Mouse (Mus musculus) limb, embryonic 13.5 days (tissue): ENCODE measurements around the gene Mipep. TPM values are rescaled to one million over a fixed set of nuclear protein-coding genes. Genes with fewer than 3 reads are reported as not detected.
A peak's percentile ranks its signal among the peaks of the same experiment; 100 is the strongest.

Experiments used
- ATAC-seq: fragments of 200-750 bp; cut with Nextera tagmentation; 2 replicates; pipeline ENCODE4 v1.8.0; 2017; ENCODE audit warnings: low read depth, moderate number of reproducible peaks, moderate TSS enrichment; ENCODE audit not compliant: low FRiP score
- H3K27ac ChIP-seq: fragments of 300-500 bp; sonication (generic); 2 replicates; pipeline ENCODE4 v1.5.1; 2015; ENCODE audit warnings: inconsistent platforms, mild to moderate bottlenecking, moderate library complexity
- H3K27me3 ChIP-seq: fragments of 300-500 bp; sonication (generic); 2 replicates; pipeline ENCODE4 v1.6.1; 2015; ENCODE audit warnings: mild to moderate bottlenecking, inconsistent platforms
- H3K36me3 ChIP-seq: fragments of 300-500 bp; sonication (generic); 2 replicates; pipeline ENCODE4 v1.6.1; 2015; ENCODE audit warnings: inconsistent platforms, mild to moderate bottlenecking, moderate library complexity
- H3K4me1 ChIP-seq: fragments of 300-500 bp; sonication (generic); 2 replicates; pipeline ENCODE4 v1.6.1; 2015; ENCODE audit warnings: inconsistent platforms
- H3K4me2 ChIP-seq: fragments of 300-500 bp; sonication (generic); replicated peaks from 2 replicates; pipeline ENCODE4 v1.6.1; 2015; ENCODE audit warnings: inconsistent platforms, mild to moderate bottlenecking, moderate library complexity
- H3K4me3 ChIP-seq: fragments of 300-500 bp; sonication (generic); 2 replicates; pipeline ENCODE4 v1.5.1; 2015; ENCODE audit warnings: moderate library complexity, mild to moderate bottlenecking, inconsistent platforms
- H3K9ac ChIP-seq: fragments of 300-500 bp; sonication (generic); 2 replicates; pipeline ENCODE4 v1.6.1; 2015; ENCODE audit warnings: mild to moderate bottlenecking, inconsistent platforms
- H3K9me3 ChIP-seq: fragments of 300-500 bp; sonication (generic); 2 replicates; pipeline ENCODE4 v1.6.1; 2016; ENCODE audit warnings: inconsistent platforms
- WGBS: fragments of 180-500 bp; shearing (Covaris S2); methylation state at CpG from one replicate; pipeline ENCODE4 v1.1.7; 2015; 5-methylcytosine and 5-hydroxymethylcytosine counted together
- polyA plus RNA-seq: library from polyadenylated mRNA; unstranded; fragments of >200 nt; fragmentation: Nextera tagmentation; extraction: Ambion mirVana; gene quantifications from 2 replicates; pipeline ENCODE4 v1.2.1, GENCODE M21; 2015

The Mipep gene
- polyA plus RNA-seq, 1 experiment from 2014 or later, result 18.4 TPM

- Histone ChIP-seq H3K9me3 (no peaks in the 10 kb centered on the region), H3K4me1 (no peaks in the 10 kb centered on the region; the same call in 1 of the 2 replicates), H3K27ac (no peak overlapping the region), H3K4me2 (no peak overlapping the region), H3K27me3 (no peaks in the 10 kb centered on the region), H3K36me3 (peaks cover 57% of the 10 kb centered on the region), H3K4me3 (no peak overlapping the region), H3K9ac (no peak overlapping the region)
- ATAC-seq, result no peak
- WGBS, result 87% methylated on average over 14 of the region's 14 CpGs
Measured at GRCm38 (mm10) chr14:60850101-60850500, 65.7 kb downstream of the Mipep start.

DNA sequence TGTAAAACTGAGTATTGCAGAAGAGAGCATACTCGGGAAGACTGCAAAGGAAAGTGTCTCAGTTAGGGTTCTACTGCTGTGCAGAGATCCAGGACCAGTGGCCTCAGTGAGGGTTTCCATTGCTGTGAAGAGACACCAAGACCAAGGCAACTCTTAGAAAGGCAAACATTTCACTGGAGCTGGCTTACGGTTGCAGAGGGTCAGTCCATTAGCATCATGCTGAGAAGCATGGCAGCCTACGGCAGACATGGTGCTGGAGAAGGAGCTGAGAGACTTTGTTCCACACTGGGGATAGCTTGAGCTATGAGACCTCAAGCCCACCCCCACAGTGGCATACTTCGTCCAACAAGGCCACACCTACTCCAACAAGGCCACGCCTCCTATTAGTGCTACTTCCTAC, 67.3 kb downstream of the Mipep start:
- no peak overlapping the region for H3K4me2 ChIP-seq
- 84% methylated on average over 5 of the region's 5 CpGs for WGBS
- H3K27me3 ChIP-seq, result no peaks in the 10 kb centered on the region
- no peak overlapping the region for H3K9ac ChIP-seq
- peaks cover 5% of the 10 kb centered on the region; the same call in 1 of the 2 replicates for H3K4me1 ChIP-seq
- no peaks in the 10 kb centered on the region for H3K9me3 ChIP-seq
- H3K36me3 ChIP-seq, result peaks cover 57% of the 10 kb centered on the region
- ATAC-seq, result no peak
- no peak overlapping the region for H3K4me3 ChIP-seq
- H3K27ac ChIP-seq, result no peak overlapping the region

DNA sequence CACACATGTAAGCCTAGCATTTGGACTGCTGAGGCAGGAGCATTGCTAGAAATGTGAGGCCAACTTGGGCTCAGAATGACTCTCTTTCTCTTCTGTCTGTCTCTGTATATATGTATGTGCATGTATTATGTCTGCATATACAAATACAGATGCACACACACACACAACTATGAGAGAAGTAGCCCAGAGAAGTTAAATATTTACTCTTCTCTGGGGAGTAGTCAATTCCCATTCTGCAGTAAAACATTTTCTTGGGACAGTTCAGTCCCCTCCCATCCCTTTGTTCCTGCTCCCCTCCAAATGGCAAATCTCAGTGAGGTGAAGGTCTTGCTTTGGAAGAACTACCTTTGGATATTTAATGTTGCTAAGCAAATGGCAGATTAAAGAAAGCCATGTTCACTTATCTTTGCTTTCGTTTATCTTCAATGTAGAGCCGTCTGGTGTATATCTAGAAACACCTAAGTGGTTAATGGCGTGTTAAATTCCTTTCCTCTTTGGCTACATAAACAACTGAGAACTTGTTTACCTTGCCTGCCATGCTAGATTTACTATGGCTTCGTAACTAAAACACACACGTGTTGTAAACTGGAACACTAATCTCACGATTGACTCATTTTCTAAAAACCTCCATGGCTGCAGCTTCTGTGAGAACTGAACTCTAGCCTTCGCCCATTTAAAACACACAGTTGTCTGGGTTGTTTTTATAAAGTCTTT, 72.0 kb downstream of the Mipep start:
- Histone ChIP-seq H3K4me2 (no peak overlapping the region), H3K9ac (no peak overlapping the region), H3K4me3 (no peak overlapping the region), H3K27ac (0 out of 2 replicates have a peak overlapping the region, but pooled peaks have one; percentile 15), H3K27me3 (no peaks in the 10 kb centered on the region), H3K4me1 (peaks cover 12% of the 10 kb centered on the region; the same call in 1 of the 2 replicates), H3K36me3 (peaks cover 22% of the 10 kb centered on the region), H3K9me3 (no peaks in the 10 kb centered on the region)
- no peak for ATAC-seq
- 27% methylated on average over 7 of the region's 7 CpGs for WGBS

- Histone ChIP-seq H3K9ac (no peak overlapping the region), H3K4me1 (peaks cover 12% of the 10 kb centered on the region; the same call in 1 of the 2 replicates), H3K9me3 (no peaks in the 10 kb centered on the region), H3K27me3 (no peaks in the 10 kb centered on the region), H3K4me2 (no peak overlapping the region), H3K27ac (0 out of 2 replicates have a peak overlapping the region, but pooled peaks have one; percentile 15), H3K36me3 (peaks cover 16% of the 10 kb centered on the region), H3K4me3 (no peak overlapping the region)
- no peak for ATAC-seq
- WGBS, result 42% methylated on average over 7 of the region's 7 CpGs
Measured at GRCm38 (mm10) chr14:60856913-60857300, 72.5 kb downstream of the Mipep start.

GRCm38 (mm10) chr14:60863396-60863795, 79.0 kb downstream of the Mipep start:
- no peak overlapping the region for H3K4me3 ChIP-seq
- H3K9me3 ChIP-seq, result no peaks in the 10 kb centered on the region
- no peak overlapping the region for H3K27ac ChIP-seq
- no peaks in the 10 kb centered on the region for H3K27me3 ChIP-seq
- no peaks in the 10 kb centered on the region for H3K36me3 ChIP-seq
- no peak for ATAC-seq
- no peak overlapping the region for H3K4me2 ChIP-seq
- 16% methylated on average over 3 of the region's 3 CpGs for WGBS
- H3K4me1 ChIP-seq, result peaks cover 35% of the 10 kb centered on the region
- no peak overlapping the region for H3K9ac ChIP-seq

GRCm38 (mm10) chr14:60866399-60866798, 82.0 kb downstream of the Mipep start:
- peak; percentile 38; the same call in 1 of the 2 replicates for ATAC-seq

DNA sequence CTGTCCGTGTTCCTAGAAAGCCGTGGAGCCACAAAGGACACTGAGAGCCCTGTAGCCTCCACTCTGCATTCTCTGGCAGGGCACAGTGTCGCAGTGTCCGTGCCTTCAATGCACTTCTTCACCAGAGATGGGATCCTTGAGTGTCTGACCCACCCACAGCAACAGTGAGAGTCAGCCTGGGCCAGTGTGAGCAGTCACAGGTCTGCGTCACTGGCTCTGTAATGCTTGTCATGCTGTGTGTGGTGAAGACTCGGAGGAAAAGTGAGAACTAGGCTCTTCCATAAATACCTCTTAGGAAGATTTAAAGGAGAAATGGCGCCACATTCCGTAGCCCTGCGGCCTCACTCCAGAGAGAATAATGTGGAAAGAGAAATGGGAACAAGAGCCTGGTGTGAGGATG, 84.0 kb downstream of the Mipep start:
- no peaks in the 10 kb centered on the region for H3K9me3 ChIP-seq
- no peak overlapping the region for H3K4me3 ChIP-seq
- no peak overlapping the region for H3K27ac ChIP-seq
- no peak for ATAC-seq
- H3K4me2 ChIP-seq, result no peak overlapping the region
- H3K9ac ChIP-seq, result no peak overlapping the region
- peaks cover 48% of the 10 kb centered on the region for H3K4me1 ChIP-seq
- H3K27me3 ChIP-seq, result no peaks in the 10 kb centered on the region
- peaks cover 22% of the 10 kb centered on the region; the same call in 1 of the 2 replicates for H3K36me3 ChIP-seq
- WGBS, result 36% methylated on average over 9 of the region's 9 CpGs

More at GRCm38 (mm10) chr14:60866399-60866798, 82.0 kb downstream of the Mipep start:
- Histone ChIP-seq H3K27me3 (no peaks in the 10 kb centered on the region), H3K9ac (no peak overlapping the region), H3K4me2 (no peak overlapping the region), H3K9me3 (no peaks in the 10 kb centered on the region), H3K4me1 (peaks cover 42% of the 10 kb centered on the region), H3K4me3 (no peak overlapping the region), H3K27ac (no peak overlapping the region), H3K36me3 (peaks cover 8% of the 10 kb centered on the region; the same call in 1 of the 2 replicates)
- 30% methylated on average over 11 of the region's 11 CpGs for WGBS

DNA sequence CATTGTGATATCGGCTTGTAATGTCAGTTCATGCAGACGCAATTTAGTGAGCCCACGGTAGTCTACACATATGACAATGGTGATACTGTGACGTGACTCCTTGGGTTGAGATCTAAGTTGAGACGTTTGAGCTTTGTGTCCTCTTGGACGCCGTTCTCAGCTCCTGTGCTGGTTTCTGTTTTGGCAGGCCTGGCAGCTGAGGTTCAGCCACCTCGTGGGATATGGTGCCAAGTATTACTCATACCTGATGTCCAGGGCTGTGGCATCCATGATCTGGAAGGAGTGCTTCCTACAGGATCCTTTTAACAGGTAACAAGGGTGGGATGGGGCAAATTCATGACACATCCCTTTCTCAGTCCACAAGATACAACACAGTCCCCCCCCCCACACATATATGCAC, 87.5 kb downstream of the Mipep start:
- Histone ChIP-seq H3K27me3 (no peaks in the 10 kb centered on the region), H3K36me3 (peaks cover 26% of the 10 kb centered on the region; the same call in 1 of the 2 replicates), H3K4me3 (no peak overlapping the region), H3K9me3 (no peaks in the 10 kb centered on the region), H3K9ac (no peak overlapping the region), H3K4me2 (no peak overlapping the region), H3K4me1 (peaks cover 31% of the 10 kb centered on the region), H3K27ac (no peak overlapping the region)
- ATAC-seq, result no peak
- 83% methylated on average over 8 of the region's 8 CpGs for WGBS

DNA sequence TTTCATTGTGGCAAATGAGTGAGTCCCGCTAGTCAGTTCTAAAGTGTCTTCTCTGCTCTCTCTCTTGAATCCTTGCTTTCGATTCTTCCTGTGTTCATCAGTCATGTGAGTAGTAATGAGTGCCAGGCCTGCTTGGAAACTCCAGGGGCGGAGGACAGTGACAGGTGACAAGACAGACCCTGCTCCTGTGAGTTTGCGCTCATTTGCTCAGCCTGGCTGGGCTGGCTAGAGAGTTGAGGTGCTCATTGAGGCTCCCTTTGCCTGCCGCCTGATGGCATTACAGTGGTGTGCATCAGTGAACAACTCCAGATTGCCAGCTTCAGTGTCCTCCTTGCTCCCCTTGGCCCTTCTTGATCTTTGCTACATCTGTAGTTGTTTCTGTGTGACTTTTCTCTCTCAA, 97.7 kb downstream of the Mipep start:
- WGBS, result 77% methylated on average over 5 of the region's 5 CpGs
- peaks cover 7% of the 10 kb centered on the region; the same call in 1 of the 2 replicates for H3K9me3 ChIP-seq

DNA sequence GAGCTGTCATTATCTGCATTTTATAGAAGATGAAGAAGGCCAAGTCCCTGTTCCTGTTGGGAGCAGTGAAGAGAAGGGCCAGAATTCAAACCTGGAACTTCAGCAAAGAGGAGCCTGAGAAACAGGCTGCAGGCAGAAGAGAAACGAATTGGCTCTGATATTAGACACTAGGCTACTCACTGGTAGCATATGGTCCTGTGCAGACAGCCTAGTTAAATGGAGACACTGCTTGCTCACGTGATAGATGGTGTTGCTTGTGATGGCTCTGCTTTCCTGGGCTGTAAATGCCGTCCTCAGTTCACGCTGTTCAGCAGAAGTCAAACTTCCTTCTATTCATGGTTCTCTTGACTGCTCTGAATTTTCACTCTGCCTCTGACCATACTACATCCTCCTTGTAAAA, 98.3 kb downstream of the Mipep start:
- Histone ChIP-seq H3K4me2 (no peak overlapping the region), H3K9me3 (peaks cover 7% of the 10 kb centered on the region; the same call in 1 of the 2 replicates), H3K27ac (no peak overlapping the region), H3K4me1 (no peaks in the 10 kb centered on the region), H3K4me3 (no peak overlapping the region), H3K27me3 (no peaks in the 10 kb centered on the region), H3K36me3 (peaks cover 10% of the 10 kb centered on the region), H3K9ac (no peak overlapping the region)
- WGBS, result 61% methylated on average over 4 of the region's 4 CpGs
- ATAC-seq, result no peak

More for the DNA sequence above, 97.7 kb downstream of the Mipep start:
- Histone ChIP-seq H3K4me2 (no peak overlapping the region), H3K4me3 (no peak overlapping the region), H3K27ac (no peak overlapping the region), H3K27me3 (no peaks in the 10 kb centered on the region), H3K4me1 (no peaks in the 10 kb centered on the region), H3K36me3 (peaks cover 10% of the 10 kb centered on the region), H3K9ac (no peak overlapping the region)
- no peak for ATAC-seq

DNA sequence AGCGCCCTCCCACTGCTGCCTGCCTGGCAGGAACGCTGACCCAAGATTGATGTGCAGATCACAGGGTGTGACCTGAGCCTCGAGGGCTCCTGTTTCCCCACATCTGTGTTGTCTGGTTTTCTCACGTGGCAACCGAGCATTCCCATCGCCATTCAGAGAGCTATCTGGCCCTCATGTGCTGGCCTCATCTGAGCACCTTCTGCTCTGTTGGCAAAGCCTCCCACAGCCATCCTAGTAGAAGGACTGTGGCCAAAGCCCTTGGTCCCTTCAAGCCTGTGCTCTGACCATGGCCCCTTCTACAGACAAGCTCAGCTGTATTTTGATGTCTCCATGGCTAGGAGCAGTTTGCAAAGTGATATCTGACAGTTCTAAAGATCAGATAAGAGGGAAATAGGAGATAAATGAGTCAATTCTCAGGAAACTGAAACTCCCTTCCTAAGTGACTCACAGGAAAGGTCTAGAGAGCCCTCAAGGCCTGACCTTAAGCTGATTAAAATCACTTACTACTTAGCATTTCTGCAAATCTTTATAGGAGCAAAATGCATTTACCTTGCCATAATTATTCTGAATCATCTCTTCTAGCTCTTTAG, 101.1 kb downstream of the Mipep start:
- Histone ChIP-seq H3K4me2 (no peak overlapping the region), H3K4me3 (no peak overlapping the region), H3K27ac (no peak overlapping the region), H3K4me1 (no peaks in the 10 kb centered on the region), H3K9me3 (peaks cover 10% of the 10 kb centered on the region; the same call in 1 of the 2 replicates), H3K9ac (no peak overlapping the region), H3K27me3 (no peaks in the 10 kb centered on the region), H3K36me3 (peaks cover 21% of the 10 kb centered on the region)
- 36% methylated on average over 6 of the region's 6 CpGs for WGBS
- ATAC-seq, result no peak

- H3K9me3 ChIP-seq, result no peaks in the 10 kb centered on the region
Measured at GRCm38 (mm10) chr14:60893882-60894281, 109.5 kb downstream of the Mipep start.

More at GRCm38 (mm10) chr14:60893882-60894281, 109.5 kb downstream of the Mipep start:
- 91% methylated on average over 10 of the region's 10 CpGs for WGBS
- Histone ChIP-seq H3K4me2 (no peak overlapping the region), H3K4me3 (no peak overlapping the region), H3K4me1 (peaks cover 8% of the 10 kb centered on the region; the same call in 1 of the 2 replicates), H3K9ac (no peak overlapping the region), H3K27me3 (no peaks in the 10 kb centered on the region), H3K27ac (no peak overlapping the region), H3K36me3 (no peaks in the 10 kb centered on the region)
- no peak for ATAC-seq
